Mouse (Mus musculus) lung, adult 2 months (tissue): ENCODE data around the gene 1700010B08Rik. TPM values are rescaled to one million over a fixed set of nuclear protein-coding genes. Genes with fewer than 3 reads are reported as not detected.

Experiments
- DNase-seq: peaks from one replicate; pipeline ENCODE4 v3.0.0; 2022
- H3K4me1 ChIP-seq: fragments of 200-500 bp; 2 replicates; pipeline ENCODE4 v1.6.1; 2011; ENCODE audit warnings: low read length; ENCODE audit not compliant: control insufficient read depth, insufficient read depth
- H3K4me3 ChIP-seq: fragments of 200-500 bp; replicated peaks from 2 replicates; pipeline ENCODE3; 2011; ENCODE audit warnings: low read depth, mild to moderate bottlenecking, control low read depth, low read length; ENCODE audit errors: extremely low read depth
- CTCF ChIP-seq: fragments of 200-500 bp; IDR thresholded peaks from 2 replicates; pipeline ENCODE4 v1.5.1; 2011; ENCODE audit warnings: mild to moderate bottlenecking, low read length, control low read depth; ENCODE audit not compliant: insufficient read depth
- POLR2A ChIP-seq: fragments of 200-500 bp; IDR thresholded peaks from 2 replicates; pipeline ENCODE4 v1.6.1; 2011; ENCODE audit warnings: low read depth, mild to moderate bottlenecking, control low read depth, low read length, borderline replicate concordance; ENCODE audit errors: extremely low read depth
- WGBS: fragments of 180-500 bp; shearing (Covaris S2); methylation state at CpG from one replicate; pipeline ENCODE4 v1.1.7; 2018; 5-methylcytosine and 5-hydroxymethylcytosine counted together
- polyA plus RNA-seq: library from polyadenylated mRNA; depleted of rRNA; stranded (reverse); fragments of >200 nt; gene quantifications from 2 replicates; pipeline ENCODE4 v1.2.3, GENCODE M21; 2012

1700010B08Rik gene
- polyA plus RNA-seq, 1 experiment: not detected

- H3K4me1 ChIP-seq: peaks cover 15% of the 10 kb centered on the region
- 69% methylated on average over 9 of the region's 9 CpGs for WGBS
- peak overlapping the region; percentile 94 for H3K4me3 ChIP-seq
- TF ChIP-seq CTCF (no peak), POLR2A (no peak)
- no peak for DNase-seq
These were observed 19.0 kb downstream of the 1700010B08Rik start for GRCm38 (mm10) chr2:173738232-173738631.

GRCm38 (mm10) chr2:173739107-173739506, 19.9 kb downstream of the 1700010B08Rik start:
- Histone ChIP-seq H3K4me1 (peaks cover 17% of the 10 kb centered on the region), H3K4me3 (no peak overlapping the region)
- TF ChIP-seq POLR2A (no peak), CTCF (no peak)
- DNase-seq: no peak
- WGBS: 78% methylated on average over 7 of the region's 7 CpGs

- no peak for DNase-seq
- TF ChIP-seq CTCF (no peak), POLR2A (no peak)
- peaks cover 17% of the 10 kb centered on the region for H3K4me1 ChIP-seq
- WGBS: 68% methylated on average over 13 of the region's 13 CpGs
- no peak overlapping the region for H3K4me3 ChIP-seq
These were observed 22.9 kb downstream of the 1700010B08Rik start for GRCm38 (mm10) chr2:173742090-173742489.

- Histone ChIP-seq H3K4me1 (peaks cover 17% of the 10 kb centered on the region), H3K4me3 (no peak overlapping the region)
- DNase-seq: no peak
- WGBS: 80% methylated on average over 9 of the region's 9 CpGs
- TF ChIP-seq POLR2A (no peak), CTCF (no peak)
These were observed 23.5 kb downstream of the 1700010B08Rik start for GRCm38 (mm10) chr2:173742744-173743143.

GRCm38 (mm10) chr2:173744070-173744815, 25.0 kb downstream of the 1700010B08Rik start:
- TF ChIP-seq POLR2A: no peak
- H3K4me1 ChIP-seq: peaks cover 7% of the 10 kb centered on the region; the same call in 1 of the 2 replicates
- no peak overlapping the region for H3K4me3 ChIP-seq
- no peak for DNase-seq
- 77% methylated on average over 7 of the region's 7 CpGs for WGBS

- WGBS: 51% methylated on average over 2 of the region's 2 CpGs
- Histone ChIP-seq H3K4me3 (no peak overlapping the region), H3K4me1 (no peaks in the 10 kb centered on the region; the same call in 1 of the 2 replicates)
- DNase-seq: no peak
- TF ChIP-seq CTCF: no peak
- no peak for TF ChIP-seq POLR2A
These were observed 29.9 kb downstream of the 1700010B08Rik start for GRCm38 (mm10) chr2:173748961-173749659.

- no peak for TF ChIP-seq CTCF
- TF ChIP-seq POLR2A: no peak
- 52% methylated on average over 8 of the region's 8 CpGs for WGBS
- DNase-seq: no peak
- Histone ChIP-seq H3K4me1 (no peaks in the 10 kb centered on the region; the same call in 1 of the 2 replicates), H3K4me3 (no peak overlapping the region)
These were observed 36.4 kb downstream of the 1700010B08Rik start for GRCm38 (mm10) chr2:173755433-173756144.

GRCm38 (mm10) chr2:173757624-173758155, 38.5 kb downstream of the 1700010B08Rik start:
- Histone ChIP-seq H3K4me3 (no peak overlapping the region), H3K4me1 (no peaks in the 10 kb centered on the region; the same call in 1 of the 2 replicates)
- 78% methylated on average over 8 of the region's 8 CpGs for WGBS
- TF ChIP-seq POLR2A (no peak), CTCF (no peak)
- DNase-seq: no peak

GRCm38 (mm10) chr2:173760607-173761006, 41.4 kb downstream of the 1700010B08Rik start:
- Histone ChIP-seq H3K4me1 (no peaks in the 10 kb centered on the region; the same call in none of the 2 replicates), H3K4me3 (no peak overlapping the region)

More at GRCm38 (mm10) chr2:173760607-173761006, 41.4 kb downstream of the 1700010B08Rik start:
- WGBS: 88% methylated on average over 6 of the region's 6 CpGs
- TF ChIP-seq POLR2A: no peak
- no peak for TF ChIP-seq CTCF
- no peak for DNase-seq
